Mouse (Mus musculus): ENCODE results near the gene Epc2. TPM values are rescaled to one million over a fixed set of nuclear protein-coding genes. Genes with fewer than 3 reads are reported as not detected.

Gene Epc2
- polyA plus RNA-seq (2015; fragmentation: Nextera tagmentation; extraction: Ambion mirVana), result 7.1 and 7.6 TPM in 2 replicates

GRCm38 (mm10) chr2:49450931-49451636, at the start of gene Epc2:
Gene Epc2 (plus strand): TSS chr2:49451486.
- H3K27me3 ChIP-seq, result no peaks in the 10 kb centered on the region
- peak within 1 kb of the TSS; percentile 88 for H3K9ac ChIP-seq
- H3K27ac ChIP-seq, result peak within 1 kb of the TSS; percentile 99
- peaks cover 17% of the 10 kb centered on the region for H3K4me1 ChIP-seq
- peak within 1 kb of the TSS; percentile 98 for H3K4me3 ChIP-seq
- peak; percentile 77 for ATAC-seq (ENCODE audit: low FRiP score, low read depth)
- H3K36me3 ChIP-seq, result no peaks in the 10 kb centered on the region
- WGBS, result under 1% methylated on average over 53 of the region's 88 CpGs
- H3K9me3 ChIP-seq, result no peaks in the 10 kb centered on the region
- peak within 1 kb of the TSS; percentile 90 for H3K4me2 ChIP-seq (replicated peaks)

GRCm38 (mm10) chr2:49405954-49406353, 45.3 kb upstream of the Epc2 start:
- H3K27ac ChIP-seq, result no peak overlapping the region
- no peaks in the 10 kb centered on the region for H3K27me3 ChIP-seq
- no peak for ATAC-seq (ENCODE audit: low FRiP score, low read depth)
- H3K36me3 ChIP-seq, result no peaks in the 10 kb centered on the region
- no peaks in the 10 kb centered on the region for H3K4me1 ChIP-seq
- no peaks in the 10 kb centered on the region for H3K9me3 ChIP-seq
- H3K4me2 ChIP-seq (replicated peaks), result no peak overlapping the region
- 27% methylated on average over 2 of the region's 2 CpGs for WGBS
- no peak overlapping the region for H3K9ac ChIP-seq
- no peak overlapping the region for H3K4me3 ChIP-seq

- 78% methylated on average over 5 of the region's 5 CpGs for WGBS
- no peaks in the 10 kb centered on the region for H3K9me3 ChIP-seq
- H3K9ac ChIP-seq, result no peak overlapping the region
- ATAC-seq (ENCODE audit: low FRiP score, low read depth), result no peak
- no peak overlapping the region for H3K27ac ChIP-seq
- no peaks in the 10 kb centered on the region for H3K4me1 ChIP-seq
- no peaks in the 10 kb centered on the region for H3K36me3 ChIP-seq
- no peaks in the 10 kb centered on the region for H3K27me3 ChIP-seq
- no peak overlapping the region for H3K4me3 ChIP-seq
- H3K4me2 ChIP-seq (replicated peaks), result no peak overlapping the region
Measured at GRCm38 (mm10) chr2:49411685-49412084, 39.6 kb upstream of the Epc2 start.

GRCm38 (mm10) chr2:49412576-49412975, 38.7 kb upstream of the Epc2 start:
- no peaks in the 10 kb centered on the region for H3K27me3 ChIP-seq

DNA sequence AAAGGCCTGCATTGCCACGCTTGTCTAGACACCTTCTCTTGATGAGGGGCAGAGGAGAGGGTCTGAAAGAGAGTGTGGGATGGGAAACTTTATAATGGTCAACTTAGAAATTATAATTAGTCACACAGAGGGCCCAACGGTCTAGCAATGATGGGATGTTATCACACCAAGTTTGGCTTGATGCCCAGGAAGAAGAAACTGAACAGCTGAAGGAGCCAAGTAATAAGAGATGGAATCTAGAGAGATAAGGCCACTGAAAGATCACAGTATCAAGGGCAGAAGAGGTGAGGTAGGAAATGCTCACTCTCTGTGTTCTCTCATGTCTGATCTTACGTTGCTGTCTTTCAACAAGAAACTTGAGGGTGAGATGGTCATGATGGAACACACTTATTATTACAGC, 35.4 kb upstream of the Epc2 start:
- no peak overlapping the region for H3K27ac ChIP-seq
- no peak overlapping the region for H3K9ac ChIP-seq
- no peaks in the 10 kb centered on the region for H3K27me3 ChIP-seq
- ATAC-seq (ENCODE audit: low FRiP score, low read depth), result no peak
- no peaks in the 10 kb centered on the region for H3K4me1 ChIP-seq
- H3K4me2 ChIP-seq (replicated peaks), result no peak overlapping the region
- H3K36me3 ChIP-seq, result no peaks in the 10 kb centered on the region
- WGBS, result 77% methylated on average over 3 of the region's 3 CpGs
- H3K4me3 ChIP-seq, result no peak overlapping the region
- no peaks in the 10 kb centered on the region for H3K9me3 ChIP-seq

More at GRCm38 (mm10) chr2:49412576-49412975, 38.7 kb upstream of the Epc2 start:
- Histone ChIP-seq H3K9me3 (no peaks in the 10 kb centered on the region), H3K4me3 (no peak overlapping the region), H3K36me3 (no peaks in the 10 kb centered on the region), H3K4me1 (no peaks in the 10 kb centered on the region), H3K4me2 (replicated peaks) (no peak overlapping the region), H3K9ac (no peak overlapping the region), H3K27ac (no peak overlapping the region)
- ATAC-seq (ENCODE audit: low FRiP score, low read depth), result no peak
- 77% methylated on average over 6 of the region's 6 CpGs for WGBS

DNA sequence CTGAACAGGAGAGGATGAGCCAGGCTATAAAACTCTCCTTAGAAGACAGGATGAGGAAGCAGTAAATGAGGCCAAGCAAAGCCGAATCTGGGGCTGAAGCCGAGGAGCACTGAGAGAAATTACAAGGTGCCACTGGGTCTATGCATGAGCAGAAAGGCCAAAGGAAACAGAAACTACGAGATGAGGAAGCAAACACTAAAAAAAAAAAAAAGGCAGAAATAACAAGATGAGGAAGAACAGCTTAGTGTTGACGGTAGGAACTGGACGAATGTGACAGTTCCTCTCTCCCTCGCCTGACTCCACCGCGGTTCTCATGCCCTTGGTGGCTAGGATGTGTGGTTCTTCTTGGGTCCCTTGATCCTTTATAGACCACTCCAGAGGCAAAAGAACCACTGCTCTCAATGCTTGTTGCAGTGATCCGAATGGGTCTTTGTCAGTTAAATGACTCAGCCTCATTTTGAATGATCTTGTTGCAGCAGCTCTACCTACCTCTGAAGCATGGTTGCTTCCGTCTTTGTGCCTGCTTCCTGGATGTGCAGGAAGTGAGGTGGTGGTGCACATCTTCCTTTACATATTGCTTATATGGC, 34.2 kb upstream of the Epc2 start:
- Histone ChIP-seq H3K9me3 (no peaks in the 10 kb centered on the region), H3K27me3 (no peaks in the 10 kb centered on the region), H3K4me2 (replicated peaks) (no peak overlapping the region), H3K4me1 (no peaks in the 10 kb centered on the region), H3K27ac (no peak overlapping the region), H3K4me3 (no peak overlapping the region), H3K36me3 (no peaks in the 10 kb centered on the region), H3K9ac (no peak overlapping the region)
- WGBS, result 63% methylated on average over 10 of the region's 10 CpGs
- no peak for ATAC-seq (ENCODE audit: low FRiP score, low read depth)

- Histone ChIP-seq H3K27ac (no peak overlapping the region), H3K9me3 (no peaks in the 10 kb centered on the region), H3K9ac (no peak overlapping the region), H3K27me3 (no peaks in the 10 kb centered on the region), H3K36me3 (no peaks in the 10 kb centered on the region), H3K4me3 (no peak overlapping the region), H3K4me2 (replicated peaks) (no peak overlapping the region), H3K4me1 (no peaks in the 10 kb centered on the region)
- 82% methylated on average over 3 of the region's 3 CpGs for WGBS
- no peak for ATAC-seq (ENCODE audit: low FRiP score, low read depth)
Measured at GRCm38 (mm10) chr2:49420396-49420795, 30.9 kb upstream of the Epc2 start.

GRCm38 (mm10) chr2:49423857-49424256, 27.4 kb upstream of the Epc2 start:
- Histone ChIP-seq H3K4me1 (no peaks in the 10 kb centered on the region), H3K36me3 (no peaks in the 10 kb centered on the region), H3K27me3 (no peaks in the 10 kb centered on the region), H3K4me2 (replicated peaks) (no peak overlapping the region), H3K9ac (no peak overlapping the region), H3K9me3 (no peaks in the 10 kb centered on the region), H3K4me3 (no peak overlapping the region), H3K27ac (no peak overlapping the region)
- 68% methylated on average over 2 of the region's 2 CpGs for WGBS
- ATAC-seq (ENCODE audit: low FRiP score, low read depth), result no peak

DNA sequence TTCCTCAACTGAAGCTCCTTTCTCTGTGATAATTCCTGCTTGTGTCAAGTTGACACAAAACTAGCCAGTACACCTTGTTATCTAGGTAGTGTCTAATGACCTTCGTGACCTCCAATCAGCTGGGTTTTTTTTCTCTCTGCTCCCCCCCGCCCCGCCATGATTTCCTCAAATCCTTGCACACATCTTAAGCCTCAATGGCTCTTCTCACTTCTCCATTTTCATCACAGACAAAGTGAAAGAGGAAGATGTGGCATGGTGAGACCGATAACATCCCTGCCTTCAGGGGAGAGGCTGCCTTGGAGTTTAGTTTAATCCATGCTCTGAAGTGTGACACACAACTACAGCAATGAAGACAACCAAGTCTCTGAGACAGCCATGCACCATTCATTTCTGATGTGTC, 26.5 kb upstream of the Epc2 start:
- no peaks in the 10 kb centered on the region for H3K27me3 ChIP-seq
- ATAC-seq (ENCODE audit: low FRiP score, low read depth), result no peak
- WGBS, result 83% methylated on average over 4 of the region's 4 CpGs

DNA sequence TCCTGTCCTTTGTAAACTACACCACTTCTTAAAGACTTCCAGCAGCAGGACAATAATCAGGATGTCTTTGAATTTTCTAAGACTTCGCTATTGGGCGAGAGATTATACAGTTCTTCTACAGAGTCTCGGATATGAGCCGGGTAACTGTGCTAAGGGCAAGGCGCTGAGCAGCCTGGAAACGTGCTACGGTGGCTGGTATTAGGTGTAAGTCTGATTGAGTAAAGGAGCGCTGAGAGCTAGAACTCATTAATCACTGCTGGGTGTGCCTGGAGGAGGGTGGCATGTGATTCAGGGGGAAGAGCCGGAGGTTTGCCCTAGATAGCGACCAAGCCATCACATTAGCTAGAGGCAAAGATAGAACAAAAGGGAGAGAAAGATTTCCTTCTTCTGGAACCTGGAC, 25.1 kb upstream of the Epc2 start:
- Histone ChIP-seq H3K27ac (no peak overlapping the region), H3K9me3 (no peaks in the 10 kb centered on the region), H3K4me3 (no peak overlapping the region), H3K27me3 (no peaks in the 10 kb centered on the region), H3K4me1 (no peaks in the 10 kb centered on the region), H3K4me2 (replicated peaks) (no peak overlapping the region), H3K9ac (no peak overlapping the region), H3K36me3 (no peaks in the 10 kb centered on the region)
- WGBS, result 66% methylated on average over 10 of the region's 10 CpGs
- ATAC-seq (ENCODE audit: low FRiP score, low read depth), result no peak

More for the DNA sequence above, 26.5 kb upstream of the Epc2 start:
- Histone ChIP-seq H3K9me3 (no peaks in the 10 kb centered on the region), H3K4me2 (replicated peaks) (no peak overlapping the region), H3K27ac (no peak overlapping the region), H3K36me3 (no peaks in the 10 kb centered on the region), H3K4me3 (no peak overlapping the region), H3K9ac (no peak overlapping the region), H3K4me1 (no peaks in the 10 kb centered on the region)

DNA sequence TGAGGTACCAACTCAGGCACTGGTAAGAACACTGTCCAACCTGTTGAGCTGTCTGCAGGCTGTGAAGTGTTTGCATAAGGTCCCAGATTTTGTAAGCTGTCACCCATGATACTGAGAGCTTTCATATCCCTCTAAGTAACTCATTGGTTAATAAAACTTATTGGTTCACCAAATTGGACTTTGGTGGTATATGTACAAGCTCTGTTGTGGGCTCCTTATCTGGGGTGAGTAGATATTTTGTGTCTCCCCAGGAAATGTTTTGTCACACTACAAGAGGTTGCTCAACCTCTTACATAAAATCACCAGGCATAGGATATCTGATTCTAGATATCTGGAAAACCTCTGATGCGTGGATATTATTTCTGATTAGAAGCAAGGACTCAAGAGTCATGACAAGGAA, 20.3 kb upstream of the Epc2 start:
- Histone ChIP-seq H3K4me2 (replicated peaks) (no peak overlapping the region), H3K4me1 (no peaks in the 10 kb centered on the region), H3K27me3 (no peaks in the 10 kb centered on the region), H3K9me3 (no peaks in the 10 kb centered on the region), H3K4me3 (no peak overlapping the region), H3K36me3 (no peaks in the 10 kb centered on the region), H3K27ac (no peak overlapping the region), H3K9ac (no peak overlapping the region)
- 88% methylated on average over 1 of the region's 1 CpGs for WGBS
- no peak for ATAC-seq (ENCODE audit: low FRiP score, low read depth)

GRCm38 (mm10) chr2:49433211-49433610, 18.1 kb upstream of the Epc2 start:
- Histone ChIP-seq H3K27ac (no peak overlapping the region), H3K9me3 (no peaks in the 10 kb centered on the region), H3K27me3 (no peaks in the 10 kb centered on the region), H3K4me3 (no peak overlapping the region), H3K4me2 (replicated peaks) (no peak overlapping the region), H3K4me1 (no peaks in the 10 kb centered on the region), H3K9ac (no peak overlapping the region), H3K36me3 (no peaks in the 10 kb centered on the region)
- WGBS, result 92% methylated on average over 9 of the region's 9 CpGs
- ATAC-seq (ENCODE audit: low FRiP score, low read depth), result no peak

- WGBS, result 72% methylated on average over 2 of the region's 2 CpGs
- H3K36me3 ChIP-seq, result no peaks in the 10 kb centered on the region
Measured at GRCm38 (mm10) chr2:49446238-49446637, 5.0 kb upstream of the Epc2 start.

More at GRCm38 (mm10) chr2:49446238-49446637, 5.0 kb upstream of the Epc2 start:
- Histone ChIP-seq H3K4me1 (peaks cover 8% of the 10 kb centered on the region), H3K4me2 (replicated peaks) (no peak overlapping the region), H3K9ac (no peak overlapping the region), H3K9me3 (no peaks in the 10 kb centered on the region), H3K27ac (no peak overlapping the region), H3K4me3 (no peak overlapping the region), H3K27me3 (no peaks in the 10 kb centered on the region)
- no peak for ATAC-seq (ENCODE audit: low FRiP score, low read depth)

Data from limb, embryonic 13.5 days (tissue).